Mouse (Mus musculus): Measurements from ENCODE around the gene Pxylp1.

Gene Pxylp1

DNA sequence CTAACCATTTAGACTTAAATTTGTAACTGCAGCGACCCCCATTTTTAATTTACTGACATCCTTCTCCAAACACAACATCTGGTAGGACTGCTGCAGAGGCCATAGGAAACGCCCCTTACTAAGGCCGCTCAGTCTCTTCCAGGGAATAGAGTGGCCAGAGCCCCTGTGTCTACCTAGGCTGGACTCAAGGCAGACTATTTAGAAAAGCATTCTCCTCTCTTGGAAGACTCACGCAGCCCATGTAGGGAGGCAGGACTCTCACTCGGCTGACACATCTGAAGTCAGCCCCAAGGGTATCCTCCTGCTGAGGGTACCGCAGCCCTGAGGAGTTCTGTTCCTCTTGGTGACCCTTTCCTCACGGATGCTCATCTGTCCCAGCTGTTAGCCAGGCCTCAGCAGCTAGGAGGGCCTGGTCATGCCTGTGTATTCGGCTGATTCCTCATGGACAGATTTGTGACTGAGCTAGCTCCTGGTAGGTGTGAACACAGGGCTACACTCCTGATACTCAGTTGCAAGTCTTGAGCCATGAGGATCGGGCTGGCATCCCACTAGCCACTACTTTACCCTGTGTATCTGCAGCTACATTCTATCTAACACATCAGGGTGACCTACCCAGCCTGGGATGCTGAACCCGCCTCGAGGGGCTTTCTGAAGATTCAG is 73.5 kb downstream of the Pxylp1 start:
- no peak for DNase-seq

DNA sequence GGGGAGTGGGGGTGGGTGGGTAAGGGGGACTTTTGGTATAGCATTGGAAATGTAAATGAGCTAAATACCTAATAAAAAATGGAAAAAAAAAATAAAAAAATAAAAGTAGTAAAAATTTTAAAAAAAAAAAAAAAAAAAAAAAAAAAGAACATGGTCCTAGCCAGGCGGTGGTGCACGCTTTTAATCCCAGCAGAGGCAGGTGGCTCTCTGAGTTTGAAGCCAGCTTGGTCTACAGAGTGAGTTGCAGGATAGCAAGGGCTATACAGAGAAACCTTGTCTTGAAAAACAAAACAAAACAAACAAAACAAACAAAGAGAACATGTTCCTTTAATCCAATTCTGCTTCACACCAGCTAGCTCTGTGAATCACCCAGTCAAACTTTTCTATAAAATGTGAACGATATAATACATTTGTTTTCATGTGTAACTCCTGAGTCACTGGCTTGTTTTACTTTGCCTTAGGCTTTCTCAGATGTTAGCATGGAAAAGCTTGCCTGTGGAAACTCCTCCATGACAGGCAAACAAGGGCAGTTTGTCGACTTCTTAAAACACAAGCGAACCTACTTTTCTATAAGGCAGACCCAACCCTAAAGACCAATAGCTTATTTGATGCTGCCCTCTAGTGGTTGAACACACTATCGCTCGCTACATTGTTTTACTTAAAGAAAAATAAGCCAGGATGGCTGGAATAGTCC is 74.2 kb downstream of the Pxylp1 start:
- no peak for DNase-seq

DNA sequence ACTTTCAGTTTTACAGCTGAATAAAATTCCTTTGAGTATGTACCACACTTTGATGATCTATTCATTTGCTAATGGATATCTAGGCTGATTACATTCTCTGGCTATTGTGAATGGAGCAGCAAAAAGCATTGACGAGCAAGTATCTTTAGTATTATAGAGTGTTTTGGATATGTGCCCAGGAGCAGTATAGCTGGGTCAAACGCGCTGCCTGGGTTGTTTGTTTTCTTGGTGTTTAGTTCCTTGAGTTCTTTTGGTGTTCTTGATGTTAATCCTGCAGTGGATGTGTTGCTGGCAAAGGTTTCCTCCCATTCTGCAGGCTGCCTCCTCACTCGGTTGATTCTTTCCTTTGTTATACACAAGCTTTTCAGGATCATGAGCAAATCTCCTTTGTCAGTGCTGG is 80.5 kb downstream of the Pxylp1 start:
- no peak for DNase-seq

DNA sequence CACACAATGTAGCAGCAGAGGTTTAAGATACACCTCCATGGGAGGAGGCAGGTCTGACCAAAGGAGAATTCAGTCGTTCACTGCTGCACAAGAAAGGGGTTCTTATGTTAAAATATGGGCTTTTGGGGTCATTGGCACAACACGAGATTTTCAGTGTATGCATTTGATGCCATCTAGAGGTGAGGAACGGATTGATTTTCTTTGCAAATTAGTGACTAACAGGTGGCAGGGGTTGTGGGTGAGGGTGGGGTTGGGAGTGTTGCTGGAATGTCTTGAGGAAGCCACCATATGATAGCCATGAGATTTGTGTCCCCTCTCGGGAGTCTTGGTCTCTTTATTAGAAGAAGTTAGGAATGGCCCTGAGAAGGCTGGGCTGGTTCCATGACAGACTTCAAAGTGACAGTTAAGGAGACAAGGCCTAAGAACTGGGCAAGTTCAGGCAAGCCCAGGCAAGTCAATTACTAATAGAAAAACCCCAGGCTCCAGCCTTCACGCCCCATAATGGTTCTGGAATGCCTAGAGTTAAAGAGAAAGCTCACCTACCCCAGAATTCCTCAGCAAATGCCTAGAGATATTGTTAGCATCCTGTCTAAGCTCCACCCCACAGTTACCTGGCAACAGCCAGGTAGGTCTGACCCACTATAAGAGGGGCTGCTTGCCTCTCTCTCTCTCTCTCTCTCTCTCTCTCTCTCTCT is 92.2 kb downstream of the Pxylp1 start:
- DNase-seq: no peak

DNA sequence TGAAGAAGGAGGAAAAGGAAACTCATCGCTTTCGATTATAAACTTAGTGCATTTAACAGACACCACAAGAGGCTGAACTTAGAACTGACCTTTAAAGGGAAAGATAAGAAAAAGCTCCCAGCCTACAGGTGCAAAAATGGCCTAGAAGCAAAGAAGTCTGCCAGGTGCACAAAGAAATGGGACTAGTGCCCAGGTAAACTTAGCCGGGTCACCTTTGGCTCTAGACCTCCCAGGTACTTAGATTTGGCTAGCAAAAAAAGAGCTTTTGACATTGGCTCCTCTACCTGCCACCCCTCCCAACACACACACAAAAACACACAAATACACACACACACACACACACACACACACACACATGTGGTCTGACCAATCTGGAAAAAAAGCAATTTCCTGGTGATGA is 95.2 kb downstream of the Pxylp1 start:
- no peak for DNase-seq

DNA sequence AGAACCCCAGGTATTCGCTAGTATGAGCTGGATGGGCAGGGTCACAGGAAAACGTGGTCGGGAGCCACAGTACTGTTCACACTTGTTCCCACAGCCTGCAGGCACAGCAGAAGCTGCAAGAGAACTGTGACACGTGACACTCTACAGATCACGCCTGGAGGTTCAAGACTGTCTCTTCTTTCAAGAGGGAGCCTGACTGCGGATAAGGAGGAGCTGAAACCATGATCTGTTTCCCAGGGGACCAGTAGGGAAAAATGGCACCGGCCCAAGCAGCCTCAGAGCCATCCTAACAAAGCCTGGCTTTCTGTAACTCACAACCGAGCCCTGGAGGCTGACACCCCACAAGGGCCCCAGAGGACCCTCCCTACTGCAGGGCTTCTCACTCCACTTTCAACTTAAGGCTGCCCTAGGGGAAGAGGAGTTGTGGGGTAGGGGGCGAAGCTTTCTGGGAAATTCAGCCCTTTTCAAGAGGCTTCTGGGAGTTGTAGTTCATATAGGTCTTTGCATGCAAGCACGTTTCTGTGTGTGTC is 97.0 kb downstream of the Pxylp1 start:
- DNase-seq: peak; percentile 48

DNA sequence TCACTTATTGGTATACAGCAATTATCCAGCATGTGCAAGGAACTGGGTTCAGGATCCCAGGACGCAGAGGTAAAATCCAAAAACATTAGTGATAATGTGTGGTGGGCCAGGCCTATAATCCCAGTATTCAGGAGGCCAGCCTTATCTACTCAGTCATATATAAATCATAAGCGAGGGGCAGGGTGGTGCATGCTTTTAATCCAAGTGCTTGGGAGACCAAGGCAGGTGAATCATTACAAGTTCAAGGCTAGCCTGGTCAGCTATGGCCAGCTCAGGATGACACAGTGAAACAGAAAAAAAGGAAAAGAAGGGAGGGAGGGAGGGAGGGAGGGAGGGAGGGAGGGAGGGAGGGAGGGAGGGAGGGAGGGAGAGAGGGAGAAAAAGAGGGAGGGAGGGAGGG is 97.9 kb downstream of the Pxylp1 start:
- DNase-seq: no peak

DNA sequence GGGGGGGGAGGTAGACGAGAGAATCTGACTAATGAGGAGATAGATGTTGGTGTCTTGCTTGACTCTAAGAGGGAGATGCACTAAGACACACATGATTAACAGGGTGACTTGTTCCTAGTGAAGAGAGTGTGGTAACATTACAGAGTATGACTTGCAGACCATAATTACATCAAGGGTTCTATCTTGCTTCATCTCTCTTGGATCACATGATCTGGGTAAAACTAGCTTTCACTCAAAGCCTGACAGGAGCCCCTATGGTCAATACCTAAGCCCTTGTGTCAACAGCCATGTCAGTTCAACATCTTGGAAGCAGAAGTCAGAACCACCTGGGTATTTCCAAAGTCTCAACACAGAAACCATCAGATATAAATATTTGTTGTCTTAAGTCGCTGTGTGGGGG is 99.9 kb downstream of the Pxylp1 start:
- DNase-seq: no peak

DNA sequence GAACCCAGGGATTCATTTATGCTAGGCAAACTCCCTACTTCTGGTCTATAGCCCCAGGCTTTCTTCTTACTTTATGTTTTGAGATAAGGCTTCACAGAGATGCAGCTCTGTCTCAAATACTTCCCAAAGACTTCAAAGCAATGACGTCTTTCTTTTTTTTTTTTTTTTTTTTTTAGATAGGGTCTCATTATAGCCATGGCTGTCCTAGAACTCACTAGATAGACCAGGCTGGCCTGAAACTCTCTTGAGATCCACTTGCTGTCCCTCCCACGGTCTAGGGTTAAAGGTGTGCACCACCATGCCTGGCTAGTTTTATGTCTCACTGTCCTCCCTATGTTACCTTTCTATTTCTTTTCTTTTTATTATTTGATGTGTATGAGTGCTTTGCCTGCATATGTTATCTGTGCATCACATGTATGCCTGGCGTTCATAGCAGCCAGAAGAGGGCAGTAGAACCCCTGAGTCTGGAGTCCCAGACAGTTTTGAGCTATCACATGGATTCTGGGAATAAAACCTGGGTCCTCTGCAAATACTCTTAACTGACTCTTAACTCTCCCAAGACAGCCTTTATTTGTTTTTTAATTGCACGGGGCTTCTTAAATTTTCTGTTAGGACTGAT is 102.0 kb downstream of the Pxylp1 start:
- DNase-seq: no peak

DNA sequence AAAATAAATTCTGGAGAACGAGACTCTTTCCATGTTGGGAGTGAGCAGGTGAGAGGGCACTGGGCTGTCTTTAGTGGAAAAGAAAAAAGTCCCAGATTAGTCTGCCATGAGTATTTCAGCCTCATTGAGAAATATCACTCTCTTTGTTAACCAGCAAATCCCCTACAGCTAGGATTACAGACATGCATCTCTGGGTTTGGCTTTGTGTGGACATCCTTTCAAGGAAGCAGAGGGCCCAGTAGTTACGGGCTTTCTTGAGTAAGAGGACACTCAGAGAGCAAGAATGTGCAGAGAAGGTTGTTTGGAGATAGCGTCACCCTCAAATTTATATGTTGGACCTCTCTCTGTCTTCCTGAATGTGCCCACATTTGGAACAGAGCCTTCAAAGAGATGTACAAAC is 102.6 kb downstream of the Pxylp1 start:
- DNase-seq: no peak

DNA sequence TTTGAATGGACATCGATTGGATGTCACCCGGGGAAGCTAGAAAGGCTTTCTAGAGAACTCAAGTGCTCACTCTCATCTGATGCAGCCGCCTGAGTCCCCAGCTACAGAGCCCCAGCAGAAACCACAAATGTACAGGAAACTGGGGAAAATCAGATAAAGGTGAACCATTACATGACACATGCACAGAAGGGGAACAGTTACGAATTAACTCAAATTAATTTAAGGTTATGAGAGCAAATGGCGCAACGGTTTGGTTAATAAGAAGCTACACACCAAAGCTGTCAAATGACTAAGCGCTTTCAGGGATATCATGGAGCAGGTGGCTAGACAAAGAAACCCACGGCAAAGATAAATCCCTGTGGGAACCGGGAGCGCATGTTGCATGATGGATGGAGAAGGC is 104.7 kb downstream of the Pxylp1 start:
- no peak for DNase-seq

DNA sequence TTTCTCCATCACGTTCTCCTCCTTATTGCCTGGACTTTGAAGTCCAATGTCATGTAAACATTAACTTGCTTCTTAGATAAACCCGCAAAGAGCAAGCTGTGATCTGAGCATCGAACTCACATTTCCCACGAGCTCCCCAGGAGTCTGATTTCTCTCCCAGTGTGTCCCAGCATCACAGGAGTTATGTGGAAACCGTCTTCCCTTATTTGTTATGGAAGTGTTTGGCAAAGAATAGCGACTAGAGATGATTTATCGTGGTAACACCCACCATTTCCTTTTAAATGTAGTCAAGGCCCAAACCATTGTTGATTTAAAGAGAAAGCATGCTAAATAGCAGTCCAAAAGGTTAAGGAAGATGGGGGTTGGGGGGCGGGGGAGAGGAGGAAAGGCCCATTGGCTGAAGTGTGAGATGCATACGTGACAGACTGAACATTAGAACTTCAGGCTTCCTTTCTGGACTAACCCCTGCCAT is 106.6 kb downstream of the Pxylp1 start:
- no peak for DNase-seq

DNA sequence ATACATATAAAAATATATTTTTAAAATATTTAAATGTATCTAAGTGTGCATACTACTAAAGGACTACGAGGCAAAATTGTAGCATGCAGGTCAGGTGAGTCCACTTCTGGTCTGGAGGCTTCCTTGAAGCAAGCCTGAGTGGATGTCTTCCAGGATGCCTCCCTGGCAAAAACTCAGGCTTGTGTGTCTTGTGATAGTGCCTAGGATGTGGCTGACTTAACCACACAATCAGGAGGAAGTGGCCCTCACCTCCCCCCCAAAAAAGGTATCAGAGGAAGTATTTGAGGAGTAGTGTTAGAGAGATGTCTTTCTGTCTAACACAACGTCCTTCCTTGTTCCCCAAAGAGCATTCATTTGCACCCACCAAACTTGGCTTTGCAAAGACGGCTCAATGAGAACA is 107.3 kb downstream of the Pxylp1 start:
- DNase-seq: no peak

DNA sequence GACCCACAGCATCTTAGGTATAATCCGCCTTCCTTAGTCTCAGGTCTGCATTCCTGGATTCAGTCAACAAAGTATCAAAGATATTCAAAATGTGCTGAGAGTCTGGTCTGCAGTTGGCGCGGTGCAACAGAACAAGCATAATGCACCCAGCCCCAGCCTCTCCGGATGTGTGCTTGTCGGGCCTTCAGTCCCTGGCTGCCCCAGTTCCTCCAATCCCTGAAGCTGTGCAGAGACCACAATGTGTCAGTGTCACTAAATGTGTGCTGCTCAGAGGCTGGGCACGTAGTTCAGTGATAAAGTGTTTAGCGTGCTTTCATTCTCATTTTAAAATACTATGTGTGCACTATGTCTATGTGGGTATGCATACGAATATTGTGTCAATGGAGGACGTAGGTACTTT is 108.8 kb downstream of the Pxylp1 start:
- DNase-seq: no peak

DNA sequence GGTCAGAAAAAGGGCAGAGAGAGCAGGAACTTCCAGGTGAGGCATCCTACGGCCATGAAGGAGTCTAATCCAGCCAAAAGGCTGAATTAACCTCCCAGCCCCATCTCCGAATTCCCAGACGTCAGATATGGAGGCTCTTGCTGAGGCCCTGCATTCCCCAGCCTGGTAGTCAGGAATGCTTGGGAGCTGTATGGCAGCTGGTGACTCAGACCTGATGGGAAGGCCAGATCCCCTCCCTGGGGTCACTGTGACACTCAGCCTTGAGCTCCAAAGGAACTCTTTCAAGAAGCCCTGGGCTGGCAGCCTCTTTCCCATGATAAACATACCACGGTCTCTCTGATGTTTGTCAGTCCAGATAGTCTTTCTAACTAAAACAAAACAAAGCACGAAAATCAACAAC is 109.2 kb downstream of the Pxylp1 start:
- DNase-seq: no peak

DNA sequence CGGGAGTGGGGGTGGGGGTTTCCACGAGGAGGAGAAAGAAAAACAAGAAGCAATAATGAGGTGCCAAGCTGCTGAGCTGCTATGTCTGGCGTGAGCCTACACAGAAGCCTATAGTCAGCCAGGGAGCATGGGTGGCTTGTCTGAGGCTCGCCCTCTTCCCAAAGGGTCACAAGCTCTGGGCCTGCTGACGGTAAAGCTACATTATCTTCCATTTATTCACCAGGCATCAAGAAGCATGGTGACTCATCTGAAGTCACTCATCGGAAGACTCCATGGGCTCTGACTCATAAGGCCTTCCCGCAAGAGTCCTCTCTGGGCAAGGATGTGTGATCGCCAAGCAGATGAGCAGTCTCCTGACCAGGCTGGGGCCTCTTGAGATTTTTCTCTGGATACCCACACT is 110.4 kb downstream of the Pxylp1 start:
- no peak for DNase-seq

Measured in right cerebral cortex, postnatal 14 days (tissue).